Mouse (Mus musculus) CD4-positive, CD25-positive, alpha-beta regulatory T cell, adult 2 months (primary cell): ENCODE measurements around the gene Cst6.
A peak's percentile ranks its signal among the peaks of the same experiment; 100 is the strongest.
"Not testable (repeated sequence)": the region's sequence is repeated elsewhere in the genome, so short reads cannot be mapped to it uniquely, and the experiment has no call there.

Source experiments
- DNase-seq: peaks from one replicate; pipeline ENCODE4 v3.0.0-alpha.2; 2012; ENCODE audit warnings: low read depth, low spot score

Cst6 gene

GRCm38 (mm10) chr19:5349502-5349873 lies at the start of gene Cst6:
Cst6 (minus strand) TSS chr19:5349574.
- not testable (repeated sequence) for DNase-seq

DNA sequence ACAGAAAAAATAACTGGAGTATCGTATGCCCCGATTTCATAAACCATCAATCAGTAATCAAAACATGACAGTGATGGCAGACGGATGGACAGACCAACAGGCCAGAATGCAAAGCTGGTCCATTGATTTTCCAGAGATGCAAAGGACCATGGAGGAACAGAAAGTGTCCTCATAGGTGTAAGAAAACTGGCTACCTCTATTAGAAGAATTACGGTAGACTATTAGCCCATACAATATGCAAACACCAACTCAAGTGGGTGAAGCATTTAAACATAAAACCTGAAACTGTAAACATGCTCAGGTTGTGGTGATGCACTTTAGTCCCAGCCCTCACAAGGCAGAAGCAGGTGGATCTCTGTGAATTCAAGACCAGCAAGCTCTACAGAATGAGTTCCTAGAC lies 46.0 kb upstream of the Cst6 start:
- no peak for DNase-seq

- no peak for DNase-seq
Measured at GRCm38 (mm10) chr19:5394168-5394567, 44.8 kb upstream of the Cst6 start.

DNA sequence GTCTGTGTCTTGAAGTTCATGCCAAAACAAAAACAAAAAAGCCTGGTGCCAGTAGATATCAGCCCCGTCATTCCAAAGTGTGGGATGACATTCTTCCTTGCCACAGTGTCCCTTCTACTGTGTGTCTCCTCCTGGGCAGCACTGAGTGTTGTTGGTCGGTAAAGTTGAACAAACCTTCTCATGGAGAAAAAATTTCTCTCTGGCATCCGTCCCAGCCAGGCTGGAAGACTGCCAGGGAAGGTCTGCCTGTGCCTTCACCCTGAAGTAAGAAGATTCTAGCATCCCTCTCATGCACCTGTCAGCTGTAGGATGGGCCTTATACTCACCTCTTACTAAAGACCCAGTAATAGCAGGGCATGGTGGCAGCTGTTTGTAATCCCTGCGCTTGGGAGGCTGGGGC lies 43.5 kb upstream of the Cst6 start:
- no peak for DNase-seq

GRCm38 (mm10) chr19:5390416-5390815 lies 41.0 kb upstream of the Cst6 start:
- no peak for DNase-seq

DNA sequence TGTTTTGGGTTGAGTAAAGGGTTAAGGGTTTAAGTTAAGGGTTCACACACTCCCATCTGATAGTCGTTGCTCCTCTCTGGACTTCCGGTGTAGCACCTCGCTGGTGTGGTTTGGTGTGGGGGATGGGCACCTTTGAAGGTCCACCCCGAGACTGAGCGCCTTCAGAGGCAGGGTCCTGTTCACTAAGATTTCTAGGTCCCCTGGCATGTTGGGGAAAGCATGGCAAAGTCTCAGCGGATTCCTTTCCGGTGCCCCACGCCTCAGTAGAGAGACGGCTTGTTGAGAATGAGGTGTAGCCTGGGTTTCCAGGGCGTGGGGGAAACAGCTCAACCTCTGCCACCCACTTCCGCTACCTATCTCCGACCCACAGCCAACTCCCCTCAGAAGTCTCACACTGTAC lies 40.3 kb upstream of the Cst6 start:
- peak; percentile 85 for DNase-seq

- DNase-seq: peak; percentile 97
Measured at GRCm38 (mm10) chr19:5388588-5389242, 39.3 kb upstream of the Cst6 start, which contains the start of gene Sart1. Sart1 (minus strand) TSS chr19:5388703.

DNA sequence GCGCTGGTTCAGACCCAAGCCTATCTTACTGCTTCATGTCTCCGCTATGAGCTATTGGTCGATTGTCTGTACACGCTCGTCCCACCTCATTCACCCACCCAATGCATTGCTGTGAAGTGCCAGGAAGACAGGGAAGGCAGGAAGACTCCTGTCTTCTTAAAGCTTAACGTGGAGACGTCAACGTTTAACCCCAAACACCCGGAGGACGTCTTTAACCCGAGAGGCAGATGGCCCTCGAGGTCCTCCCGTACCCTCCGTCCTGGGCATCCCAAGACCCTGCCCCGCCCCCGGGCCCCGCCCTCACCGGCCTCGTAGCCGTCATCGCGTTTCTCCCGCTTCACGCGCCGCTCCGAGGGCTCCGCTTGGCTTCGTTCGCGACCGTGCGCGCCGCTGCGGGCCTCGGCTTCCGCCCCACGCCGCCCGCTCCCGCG lies 38.7 kb upstream of the Cst6 start:
- DNase-seq: no peak

GRCm38 (mm10) chr19:5384715-5385114 lies 35.3 kb upstream of the Cst6 start:
- no peak for DNase-seq

DNA sequence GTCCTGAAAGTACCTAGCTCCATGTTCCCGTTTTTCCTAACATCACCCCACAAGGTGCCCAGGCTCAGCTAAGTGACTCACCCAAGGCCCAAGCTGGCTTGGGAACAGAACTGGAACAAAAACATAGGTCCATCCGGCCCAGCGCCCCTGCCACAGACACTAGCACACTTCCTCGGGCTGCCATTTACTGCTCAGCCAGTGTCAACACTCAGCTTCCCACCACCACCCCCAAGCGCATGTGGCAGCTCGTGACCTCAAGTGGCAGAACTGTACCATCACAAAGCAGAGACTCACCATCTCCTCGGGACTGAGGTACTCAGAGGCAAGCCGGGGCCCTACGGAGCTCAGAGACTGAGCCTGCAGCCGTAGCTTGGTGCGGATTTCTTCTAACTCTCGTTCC lies 34.0 kb upstream of the Cst6 start:
- DNase-seq: no peak

DNA sequence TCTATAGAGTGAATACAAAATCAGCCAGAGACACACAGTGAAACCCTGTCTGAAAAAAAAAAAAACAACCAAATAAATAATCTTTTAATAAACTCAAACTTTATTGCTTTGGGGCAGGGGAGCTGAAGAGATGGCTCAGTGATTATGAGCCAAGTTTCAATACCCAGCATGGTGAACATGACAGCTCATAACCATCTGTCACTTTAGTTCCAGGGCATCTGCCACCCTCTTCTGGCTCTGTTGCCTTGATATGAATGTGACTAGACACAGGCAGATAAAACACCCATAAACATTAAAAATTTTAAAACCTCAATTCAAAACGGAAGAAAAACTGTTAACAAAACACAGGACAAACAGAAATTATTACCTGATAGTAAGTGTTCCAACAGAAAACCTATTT lies 28.1 kb upstream of the Cst6 start:
- no peak for DNase-seq

DNA sequence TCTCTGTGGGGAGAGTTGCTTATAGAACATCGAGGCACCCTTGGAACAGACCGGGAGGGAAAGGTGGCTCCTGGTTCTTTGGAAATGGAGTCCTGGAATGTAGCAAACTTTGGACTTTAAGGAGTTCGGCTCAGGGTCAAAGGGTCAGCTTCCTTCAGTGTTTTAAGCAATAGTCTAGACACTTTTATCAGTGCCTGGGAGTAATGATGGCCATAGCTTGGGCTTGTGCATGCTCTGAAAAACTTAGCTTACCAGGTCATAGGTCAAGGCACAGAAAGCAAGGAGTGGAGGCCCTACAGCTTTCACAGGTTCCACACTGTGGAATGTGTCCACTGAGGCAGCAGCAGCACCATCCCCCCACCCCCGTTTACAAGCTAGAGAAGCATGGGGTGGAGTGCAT lies 25.4 kb upstream of the Cst6 start:
- no peak for DNase-seq

DNA sequence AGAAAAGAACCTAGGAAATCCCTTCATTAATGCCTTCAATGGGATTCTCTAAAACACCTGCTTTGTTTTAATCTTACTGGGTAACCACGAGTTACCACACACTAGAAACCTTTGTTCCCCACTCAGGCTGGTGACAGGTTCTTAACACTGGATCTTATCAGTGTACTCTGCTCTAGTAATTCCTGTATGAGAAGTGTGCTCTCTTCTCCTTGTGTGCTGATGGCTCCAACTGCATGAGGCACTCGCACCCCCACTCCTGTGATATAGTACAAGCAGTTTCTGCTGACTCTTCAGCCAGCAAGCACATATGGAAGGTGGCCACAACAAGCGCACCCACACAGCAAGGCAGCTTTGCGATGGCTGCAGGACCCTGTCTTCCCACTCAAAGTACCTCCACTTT lies 24.8 kb upstream of the Cst6 start:
- DNase-seq: no peak

- DNase-seq: no peak
Measured at GRCm38 (mm10) chr19:5372724-5373123, 23.4 kb upstream of the Cst6 start.

- no peak for DNase-seq
Measured at GRCm38 (mm10) chr19:5370932-5371331, 21.6 kb upstream of the Cst6 start.

DNA sequence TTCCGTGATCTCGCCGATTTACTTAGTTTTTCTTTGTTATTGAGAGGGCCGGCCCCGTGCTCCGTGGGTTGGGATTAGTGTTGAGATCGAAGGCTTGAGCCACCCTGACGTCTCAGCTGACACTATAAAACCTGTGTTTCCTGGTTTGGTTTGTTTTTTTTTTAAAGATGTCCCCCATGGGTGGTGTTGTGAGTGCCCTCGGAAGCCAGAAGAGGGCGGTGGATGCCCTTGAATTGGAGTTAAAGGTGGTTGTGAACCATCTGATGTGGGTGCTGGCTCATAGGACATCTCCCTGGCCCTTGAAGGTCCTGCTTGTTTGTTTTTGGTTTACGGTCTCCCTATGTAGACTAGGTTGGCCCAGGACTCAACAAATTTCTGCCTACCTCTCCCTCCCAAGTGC lies 18.1 kb upstream of the Cst6 start:
- DNase-seq: peak; percentile 65

- DNase-seq: no peak
Measured at GRCm38 (mm10) chr19:5367053-5367359, 17.6 kb upstream of the Cst6 start, which contains the start of gene Banf1. Banf1 (minus strand) TSS chr19:5367168.

- DNase-seq: peak; percentile 96
Measured at GRCm38 (mm10) chr19:5366175-5367052, 17.0 kb upstream of the Cst6 start, which contains the start of gene Eif1ad. Eif1ad (plus strand) TSS chr19:5366741.

- DNase-seq: peak; percentile 54
Measured at GRCm38 (mm10) chr19:5365751-5366150, 16.4 kb upstream of the Cst6 start.

DNA sequence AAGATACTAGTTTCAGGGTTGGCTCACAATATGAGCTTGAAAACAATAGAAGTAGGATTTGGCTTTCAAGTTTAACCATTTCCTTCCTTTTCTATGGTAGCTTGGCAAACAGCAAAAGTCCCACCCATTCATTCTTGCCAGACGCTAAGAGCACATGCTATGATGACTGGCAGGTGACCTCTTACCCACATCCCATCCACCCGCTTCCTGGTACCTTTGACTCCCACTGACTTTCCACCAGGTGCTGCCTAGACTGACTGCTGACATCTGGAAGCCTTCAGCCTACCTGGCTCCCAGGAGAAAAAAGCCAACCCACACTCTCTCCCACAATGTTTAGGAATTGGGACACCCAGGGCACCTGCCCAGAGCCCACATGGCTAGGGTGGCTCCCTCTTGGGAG lies 14.8 kb upstream of the Cst6 start:
- DNase-seq: peak; percentile 21

- DNase-seq: no peak
Measured at GRCm38 (mm10) chr19:5362186-5362585, 12.8 kb upstream of the Cst6 start.

- no peak for DNase-seq
Measured at GRCm38 (mm10) chr19:5356080-5356479, 6.7 kb upstream of the Cst6 start.

GRCm38 (mm10) chr19:5353609-5354008 lies 4.2 kb upstream of the Cst6 start:
- DNase-seq: no peak
